ENCODE assay signal across 24 mouse cellular contexts in genomic region chr14:100097208-100098189, GRCm38 (mm10).
"Had no signal": no experiment of that assay in that cellular context is flagged by ENCODE, and none has a peak within 500 bp of the region (broad histone marks: within the 10 kb centered on the region; RNA-seq: fewer than 3 reads in every experiment).

No protein-coding gene starts in this region.

- H3K4me3 ChIP-seq: kidney, embryonic 15.5 days; limb, embryonic 12.5 days; limb, embryonic 15.5 days; megakaryocyte, embryonic 14.5 days; midbrain, embryonic 10.5 days; midbrain, embryonic 15.5 days; neural tube, embryonic 12.5 days; neural tube, embryonic 15.5 days had no signal

- H3K9ac ChIP-seq: kidney, embryonic 15.5 days; limb, embryonic 12.5 days; limb, embryonic 15.5 days; liver, embryonic 14.5 days; liver, postnatal 0 days; lung, embryonic 14.5 days; midbrain, embryonic 15.5 days; neural tube, embryonic 12.5 days; neural tube, embryonic 15.5 days had no signal

- H3K4me1 ChIP-seq: limb, embryonic 15.5 days; megakaryocyte, embryonic 14.5 days; neural tube, embryonic 12.5 days had no signal

- H3K27ac ChIP-seq: kidney, embryonic 15.5 days; limb, embryonic 12.5 days; limb, embryonic 15.5 days; liver, embryonic 14.5 days; midbrain, embryonic 10.5 days; midbrain, embryonic 15.5 days; neural tube, embryonic 12.5 days; neural tube, embryonic 15.5 days; stomach, postnatal 0 days had no signal

- H3K9me3 ChIP-seq: kidney, embryonic 15.5 days; limb, embryonic 12.5 days; limb, embryonic 15.5 days; midbrain, embryonic 10.5 days; midbrain, embryonic 15.5 days; neural tube, embryonic 12.5 days; neural tube, embryonic 15.5 days had no signal

- H3K4me2 ChIP-seq: kidney, embryonic 15.5 days; limb, embryonic 12.5 days; limb, embryonic 15.5 days; liver, embryonic 11.5 days; lung, embryonic 14.5 days; midbrain, embryonic 15.5 days; neural tube, embryonic 12.5 days; neural tube, embryonic 15.5 days had no signal

- H3K27me3 ChIP-seq: kidney, embryonic 15.5 days; limb, embryonic 12.5 days; limb, embryonic 15.5 days; megakaryocyte, embryonic 14.5 days; midbrain, embryonic 15.5 days; neural tube, embryonic 12.5 days; neural tube, embryonic 15.5 days had no signal

- DNase-seq: kidney, postnatal 14 days; kidney, postnatal 4 days; left cerebral cortex, postnatal 4 days; liver, postnatal 0 days; lung, embryonic 14.5 days; lung, postnatal 10 days; lung, postnatal 36 days; right cerebral cortex, adult 18-20 months; right cerebral cortex, postnatal 14 days; right cerebral cortex, postnatal 4 days; thymus, adult 2 months; thymus, postnatal 14 days; thymus, postnatal 4 days had no signal

- ATAC-seq: liver, postnatal 0 days; midbrain, embryonic 15.5 days had no signal

- H3K36me3 ChIP-seq: kidney, embryonic 15.5 days; limb, embryonic 12.5 days; limb, embryonic 15.5 days; midbrain, embryonic 10.5 days; midbrain, embryonic 15.5 days; neural tube, embryonic 12.5 days; neural tube, embryonic 15.5 days had no signal
